Mouse (Mus musculus) monocyte, adult 2 months (primary cell): ENCODE data around the gene Mks1.
"Not testable (repeated sequence)": the region's sequence is repeated elsewhere in the genome, so short reads cannot be mapped to it uniquely, and the experiment has no call there.

Experiments
- DNase-seq, 2 experiments: peaks; one replicate each; pipeline ENCODE4 v3.0.0; 2022; ENCODE audit warnings: low spot score in 2 of 2, low read depth in 1 of 2

The Mks1 gene

GRCm38 (mm10) chr11:87852690-87853596, at the start of gene Mks1:
Gene Mks1 (plus strand): TSS chr11:87853215.
- peak; percentile 67 to 79 for DNase-seq

DNA sequence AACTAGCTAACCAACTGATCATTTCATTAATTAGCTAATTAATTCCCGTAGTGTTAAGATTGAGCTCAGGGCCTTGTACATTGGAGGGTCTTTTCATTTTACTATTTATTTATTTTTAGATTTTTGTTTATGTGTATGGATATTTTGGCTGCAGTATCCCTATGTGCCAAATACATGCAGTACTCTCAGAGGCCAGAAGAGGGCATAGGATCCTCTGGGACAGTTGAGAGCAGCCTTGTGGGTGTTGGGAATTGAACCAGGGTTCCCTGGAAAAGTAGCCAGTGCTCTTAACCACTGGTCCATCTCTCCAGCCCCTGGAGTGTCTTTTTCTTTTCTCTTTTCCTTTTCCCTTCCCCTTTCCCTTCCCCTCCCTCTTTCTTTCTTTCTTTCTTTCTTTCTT, 47.6 kb upstream of the Mks1 start:
- peak in 1 of 2 experiments; percentile 32 for DNase-seq

- DNase-seq: no peak
Observed at GRCm38 (mm10) chr11:87807433-87807832, 45.6 kb upstream of the Mks1 start.

- no peak for DNase-seq
Observed at GRCm38 (mm10) chr11:87808236-87808635, 44.8 kb upstream of the Mks1 start.

DNA sequence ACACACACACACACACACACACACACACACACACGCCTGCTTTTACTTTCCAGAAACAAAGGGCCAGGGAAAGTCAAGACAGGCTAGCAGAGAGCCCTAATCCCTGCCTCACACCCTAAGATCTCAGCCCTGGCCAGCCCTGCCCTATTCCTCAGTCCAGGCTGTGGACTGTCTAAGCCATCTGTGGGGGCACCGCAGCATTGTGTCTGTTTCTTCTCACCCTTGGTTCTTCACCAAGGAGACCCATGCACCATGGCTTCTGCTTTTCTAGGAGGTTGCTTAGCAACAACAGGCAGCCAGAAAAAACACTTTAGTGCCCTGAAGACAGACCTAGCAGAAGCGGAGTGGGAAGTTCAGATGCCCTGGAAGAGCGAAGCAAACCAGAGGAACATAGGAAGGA, 41.6 kb upstream of the Mks1 start:
- no peak for DNase-seq

GRCm38 (mm10) chr11:87814831-87815230, 38.2 kb upstream of the Mks1 start:
- no peak for DNase-seq

- no peak for DNase-seq
Observed at GRCm38 (mm10) chr11:87816707-87817442, 36.1 kb upstream of the Mks1 start.

GRCm38 (mm10) chr11:87817443-87817773, 35.6 kb upstream of the Mks1 start:
- DNase-seq: no peak

- DNase-seq: no peak
Observed at GRCm38 (mm10) chr11:87821502-87821901, 31.5 kb upstream of the Mks1 start.

- no peak for DNase-seq
Observed at GRCm38 (mm10) chr11:87828239-87828900, 24.6 kb upstream of the Mks1 start, which contains the start of gene Lpo. Gene Lpo (minus strand): TSS chr11:87828289.

GRCm38 (mm10) chr11:87840676-87841075, 12.3 kb upstream of the Mks1 start:
- DNase-seq: no peak

- no peak for DNase-seq
Observed at GRCm38 (mm10) chr11:87841436-87841835, 11.6 kb upstream of the Mks1 start.

DNA sequence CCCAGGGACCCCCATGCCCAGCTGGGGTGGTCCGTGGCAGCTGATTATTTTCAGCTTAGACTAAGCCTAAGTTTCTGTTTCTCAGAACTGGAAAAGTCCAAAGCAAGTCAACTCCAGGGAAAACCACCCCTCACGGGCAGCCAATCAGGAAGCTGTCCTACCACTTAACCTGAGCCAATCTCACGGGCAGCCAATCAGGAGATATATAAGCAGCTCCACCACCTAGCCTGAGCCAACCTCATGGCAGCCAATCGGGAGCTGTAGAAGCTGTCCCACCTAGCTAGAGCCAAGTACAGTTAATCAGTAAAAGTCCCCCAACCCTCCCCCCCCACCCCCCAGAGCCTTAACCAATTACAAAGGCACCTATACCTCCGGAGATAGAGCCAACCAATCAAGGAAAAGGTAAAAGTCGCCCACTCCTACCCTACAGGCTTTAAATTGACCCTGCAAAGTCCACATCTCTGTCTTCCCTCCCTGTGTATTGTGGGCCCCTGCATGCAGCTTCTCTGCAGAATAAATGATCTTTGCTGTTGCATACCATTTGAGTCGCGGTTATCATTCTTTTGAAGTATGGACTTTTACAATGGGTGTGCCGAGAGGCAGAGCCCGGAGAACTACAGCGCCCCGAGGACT, 5.9 kb upstream of the Mks1 start:
- no peak for DNase-seq

GRCm38 (mm10) chr11:87847884-87848283, 5.1 kb upstream of the Mks1 start:
- DNase-seq: no peak

DNA sequence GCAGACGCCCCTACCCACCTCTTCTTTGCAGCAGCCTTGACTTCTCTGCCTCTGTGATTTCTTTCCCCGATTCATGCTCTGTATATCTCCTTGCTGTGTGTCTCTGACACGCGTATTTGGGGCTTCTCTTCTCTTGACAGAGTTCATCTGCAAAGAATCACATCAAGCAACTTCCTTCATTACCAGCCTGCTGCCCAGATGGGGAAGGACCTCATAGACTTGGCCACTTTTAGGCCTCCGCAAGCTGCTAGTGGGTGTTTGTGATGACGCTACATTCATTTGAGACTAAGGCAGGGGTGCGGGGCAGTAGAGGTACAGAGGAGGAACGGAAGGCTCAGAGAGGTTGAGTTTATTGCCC, 561 bp downstream of the Mks1 start:
- DNase-seq: no peak

DNA sequence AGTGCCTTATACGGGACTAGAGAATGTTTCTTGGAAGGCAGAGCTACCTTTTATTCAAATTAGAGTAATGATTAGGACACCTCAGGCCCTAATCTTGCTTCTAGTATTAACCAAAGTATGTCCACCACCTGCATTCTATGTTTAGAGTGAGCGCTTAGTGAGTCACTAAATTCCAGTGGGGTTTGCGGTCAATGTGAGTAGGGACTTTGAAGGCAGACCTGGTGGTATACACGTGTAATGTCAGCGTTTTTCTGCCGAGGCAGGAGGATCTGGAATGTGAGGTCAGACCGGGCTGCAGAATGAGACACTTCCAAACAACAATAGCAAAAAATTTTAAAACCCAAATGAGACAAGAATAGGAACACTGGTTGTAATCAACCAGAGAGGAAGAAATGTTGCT, 1.5 kb downstream of the Mks1 start:
- DNase-seq: no peak

- DNase-seq: no peak
Observed at GRCm38 (mm10) chr11:87859273-87859672, 6.3 kb downstream of the Mks1 start.

DNA sequence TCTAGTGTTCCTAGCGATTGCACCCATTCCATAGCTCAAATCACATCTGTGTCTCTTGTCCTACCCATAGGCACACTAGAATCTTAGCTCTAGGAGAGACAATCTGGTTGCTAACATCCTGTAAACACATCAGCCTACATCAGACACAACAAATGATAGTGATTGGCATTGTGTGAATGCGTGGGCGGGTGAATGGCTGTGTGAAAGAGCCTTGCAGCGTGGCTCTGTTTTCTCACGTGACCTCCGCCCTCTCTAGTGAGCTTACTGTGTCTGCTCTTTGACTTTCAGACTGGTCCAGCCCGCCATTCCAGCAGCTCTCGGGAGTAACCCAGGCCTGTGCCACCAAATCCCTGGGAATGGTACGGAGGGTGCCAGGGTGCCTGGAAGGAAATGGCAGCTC, 7.4 kb downstream of the Mks1 start:
- no peak for DNase-seq

DNA sequence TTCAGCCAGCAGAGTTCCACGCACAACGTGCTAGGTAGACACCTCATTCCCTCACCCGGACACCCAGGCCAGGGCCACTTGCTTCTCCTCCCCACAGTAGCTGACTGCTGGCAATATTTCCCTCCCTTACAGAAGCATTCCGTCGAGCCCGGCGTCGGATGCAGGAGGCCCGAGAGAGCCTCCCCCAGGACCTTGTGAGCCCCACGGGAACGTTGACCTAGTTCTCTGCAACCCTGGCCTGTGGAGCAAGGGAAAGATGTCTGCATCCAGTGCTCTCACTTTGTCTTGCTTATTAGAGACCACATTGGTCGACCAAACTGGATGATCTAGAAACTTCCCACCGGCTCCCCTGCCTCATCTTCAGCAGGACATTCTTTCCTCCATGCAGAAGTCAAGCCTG, 9.8 kb downstream of the Mks1 start:
- DNase-seq: no peak

DNA sequence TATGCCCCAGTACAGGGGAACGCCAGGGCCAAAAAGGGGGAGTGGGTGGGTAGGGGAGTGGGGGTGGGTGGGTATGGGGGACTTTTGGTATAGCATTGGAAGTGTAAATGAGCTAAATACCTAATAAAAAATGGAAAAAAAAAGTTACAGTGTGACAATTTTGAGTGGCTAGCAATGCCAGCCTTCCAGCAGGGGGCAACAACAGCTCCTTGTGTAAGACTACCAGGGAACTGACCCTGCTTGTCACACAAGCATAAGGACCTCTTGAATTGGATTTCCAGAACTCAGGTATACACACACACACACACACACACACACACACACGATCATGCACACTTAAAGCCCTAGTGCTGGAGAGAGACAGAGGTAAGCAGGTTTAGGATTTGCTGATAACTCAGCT, 13.9 kb downstream of the Mks1 start:
- DNase-seq: not testable (repeated sequence)

GRCm38 (mm10) chr11:87870096-87870495, 17.1 kb downstream of the Mks1 start:
- DNase-seq: no peak
